Mouse (Mus musculus) C2C12 (cell line): ENCODE measurements at regions not wholly inside any gene's neighbourhood (a gene's known extent, or its start where the extent isn't known, plus 50 kb on each side); places are given as distances from the start of the nearest gene placed in this dataset.
"Not testable (repeated sequence)": the region's sequence is repeated elsewhere in the genome, so short reads cannot be mapped to it uniquely, and the experiment has no call there.

Experiments used
- H3K27me3 ChIP-seq: one replicate; pipeline ENCODE4 v1.6.1; 2011; ENCODE audit not compliant: control insufficient read depth, insufficient read depth, insufficient read length
- H3K36me3 ChIP-seq: one replicate; pipeline ENCODE4 v1.6.1; 2011; ENCODE audit not compliant: control insufficient read depth, insufficient read depth
- H3K4me3 ChIP-seq: one replicate; pipeline ENCODE4 v1.5.1; 2011; ENCODE audit warnings: mild to moderate bottlenecking, control low read depth; ENCODE audit not compliant: poor library complexity, insufficient read depth, severe bottlenecking
- H3K79me2 ChIP-seq: one replicate; pipeline ENCODE4 v1.6.1; 2011; ENCODE audit not compliant: control insufficient read depth, insufficient read depth
- H3K79me3 ChIP-seq: one replicate; pipeline ENCODE4 v1.6.1; 2011; ENCODE audit warnings: low read depth, control low read depth
- H3ac ChIP-seq: one replicate; pipeline ENCODE3; 2011; ENCODE audit warnings: low read depth; ENCODE audit not compliant: control insufficient read depth, insufficient read length
- CEBPB ChIP-seq: IDR thresholded peaks from one replicate; pipeline ENCODE4 v1.6.1; 2011; ENCODE audit warnings: low read depth, mild to moderate bottlenecking, control low read depth, moderate library complexity
- CTCF ChIP-seq: IDR thresholded peaks from one replicate; pipeline ENCODE4 v1.5.1; 2011; ENCODE audit not compliant: control insufficient read depth, insufficient read depth, insufficient read length
- FOSL1 ChIP-seq: IDR thresholded peaks from one replicate; pipeline ENCODE4 v1.8.0; 2011; ENCODE audit warnings: mild to moderate bottlenecking, low read length; ENCODE audit not compliant: poor library complexity, insufficient read depth, severe bottlenecking
- MAX ChIP-seq: IDR thresholded peaks from one replicate; pipeline ENCODE4 v1.6.1; 2011; ENCODE audit warnings: mild to moderate bottlenecking, control low read depth
- MYOD1 ChIP-seq: IDR thresholded peaks from one replicate; pipeline ENCODE4 v1.6.1; 2011; ENCODE audit warnings: low read depth; ENCODE audit not compliant: control insufficient read depth, insufficient read length
- MYOG ChIP-seq: IDR thresholded peaks from one replicate; pipeline ENCODE4 v1.6.1; 2011; ENCODE audit not compliant: control insufficient read depth, insufficient read length; ENCODE audit errors: extremely low read depth
- USF1 ChIP-seq: IDR thresholded peaks from one replicate; pipeline ENCODE4 v1.6.1; 2011; ENCODE audit warnings: low read depth, mild to moderate bottlenecking, control low read depth, moderate library complexity

DNA sequence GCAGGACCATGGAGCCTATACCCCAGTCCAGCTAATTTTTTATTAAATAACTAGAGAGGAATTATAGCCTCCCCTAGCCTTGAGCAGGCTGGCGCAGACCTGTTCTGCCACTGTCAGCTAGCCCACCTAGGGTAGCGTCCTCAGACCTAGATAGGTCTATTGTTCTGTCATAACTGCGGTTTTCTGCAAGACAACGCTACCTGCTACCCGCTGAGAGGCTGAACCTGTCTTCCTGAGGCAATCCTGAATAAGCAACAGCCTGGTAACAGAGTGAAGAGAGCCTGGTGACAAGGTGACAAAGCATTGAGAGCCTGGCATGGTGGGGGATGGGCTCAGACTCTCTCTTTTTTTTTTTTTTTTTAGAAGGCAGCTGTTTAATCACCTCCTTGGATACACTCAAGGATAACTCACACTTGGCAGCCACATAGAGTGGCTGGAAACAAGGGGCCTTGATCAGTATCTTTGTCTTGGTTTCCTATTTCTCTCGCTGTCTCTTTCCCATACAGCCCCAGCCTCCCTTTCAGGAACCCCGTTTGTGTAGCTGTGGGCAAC, 278.7 kb downstream of the Pcsk1 start:
- Histone ChIP-seq H3K36me3 (no peaks in the 10 kb centered on the region), H3ac (no peak overlapping the region), H3K4me3 (no peak overlapping the region), H3K79me3 (no peaks in the 10 kb centered on the region), H3K79me2 (no peaks in the 10 kb centered on the region), H3K27me3 (no peaks in the 10 kb centered on the region)
- TF ChIP-seq MYOD1, result no peak
- no peak for TF ChIP-seq CTCF
- TF ChIP-seq USF1, result no peak
- TF ChIP-seq MYOG, result no peak
- no peak for TF ChIP-seq FOSL1
- TF ChIP-seq CEBPB, result no peak
- no peak for TF ChIP-seq MAX

DNA sequence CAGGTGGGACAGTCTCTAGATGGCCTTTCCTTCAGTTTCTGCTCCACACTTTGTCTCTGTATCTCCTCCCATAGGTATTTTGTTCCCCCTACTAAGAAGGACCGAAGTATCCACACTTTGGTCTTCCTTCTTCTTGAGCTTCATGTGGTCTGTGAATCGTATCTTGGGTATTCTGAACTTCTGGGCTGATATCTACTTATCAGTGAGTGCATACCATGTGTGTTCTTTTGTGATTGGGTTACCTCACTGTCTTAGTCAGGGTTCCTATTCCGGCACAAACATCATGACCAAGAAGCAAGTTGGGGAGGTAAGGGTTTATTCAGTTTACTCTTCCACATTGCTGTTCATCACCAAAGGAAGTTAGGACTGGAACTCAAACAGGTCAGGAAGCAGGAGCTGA, 287.5 kb downstream of the Pcsk1 start:
- not testable (repeated sequence) for H3ac ChIP-seq, H3K79me3 ChIP-seq, H3K79me2 ChIP-seq, H3K4me3 ChIP-seq, H3K27me3 ChIP-seq, H3K36me3 ChIP-seq

DNA sequence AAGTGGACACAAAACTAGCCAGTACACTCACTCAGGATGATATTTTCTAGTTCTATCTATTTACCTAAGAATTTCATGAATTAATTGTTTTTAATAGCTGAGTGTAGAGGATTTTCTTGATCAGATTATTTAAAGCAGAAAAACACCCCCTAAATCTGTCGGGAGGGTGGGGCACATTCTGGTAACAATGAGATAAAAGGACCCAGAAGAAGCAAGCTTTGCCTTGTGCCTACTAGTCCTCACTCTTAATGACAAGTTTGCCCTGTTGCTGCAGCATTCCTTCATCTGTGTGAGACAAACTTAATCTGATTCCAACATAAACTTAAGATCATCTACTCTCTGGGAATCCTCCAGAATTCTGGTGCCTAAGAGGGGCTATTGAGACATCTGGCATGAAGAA, 288.1 kb downstream of the Pcsk1 start:
- no peak for TF ChIP-seq FOSL1
- no peaks in the 10 kb centered on the region for H3K27me3 ChIP-seq
- H3ac ChIP-seq, result no peak overlapping the region
- H3K79me2 ChIP-seq, result no peaks in the 10 kb centered on the region
- H3K79me3 ChIP-seq, result no peaks in the 10 kb centered on the region
- no peak overlapping the region for H3K4me3 ChIP-seq
- H3K36me3 ChIP-seq, result no peaks in the 10 kb centered on the region

DNA sequence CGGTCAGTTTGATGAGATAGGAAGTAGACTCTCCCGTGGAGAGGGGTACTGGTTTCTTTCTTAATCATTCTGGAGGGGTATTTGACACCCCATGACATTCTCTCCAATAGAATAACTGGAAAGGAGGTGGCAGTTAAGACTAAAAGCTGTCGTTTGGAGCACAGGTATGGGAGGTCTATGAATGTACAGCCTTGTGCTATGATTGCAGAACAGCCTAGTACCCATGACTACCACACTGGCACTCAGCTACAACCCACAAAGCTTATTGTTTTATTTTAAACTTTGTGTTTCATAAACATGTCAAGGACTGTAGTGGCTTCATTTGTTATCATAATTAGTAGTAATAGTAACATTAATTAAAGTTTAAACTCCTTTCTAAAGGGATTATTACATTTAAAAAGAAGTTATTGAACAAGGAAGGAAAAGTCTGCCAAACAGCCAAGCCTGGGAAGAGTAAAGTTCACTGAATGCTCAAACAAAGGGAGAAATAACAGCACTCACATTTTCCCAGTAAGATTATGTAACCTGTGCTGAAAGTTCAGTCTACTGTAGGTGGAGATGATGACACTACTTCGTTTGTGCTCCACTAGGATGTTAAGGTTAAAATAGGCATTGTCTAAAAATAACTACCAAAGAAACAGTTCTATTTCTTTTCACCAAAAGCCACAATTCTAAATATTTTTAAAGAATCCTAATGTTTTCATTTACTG, 295.2 kb downstream of the Pcsk1 start:
- Histone ChIP-seq H3K79me3 (no peaks in the 10 kb centered on the region), H3K79me2 (no peaks in the 10 kb centered on the region), H3K27me3 (no peaks in the 10 kb centered on the region), H3K36me3 (no peaks in the 10 kb centered on the region), H3K4me3 (no peak overlapping the region), H3ac (no peak overlapping the region)
- TF ChIP-seq FOSL1 (no peak), CTCF (no peak), USF1 (no peak), MYOD1 (no peak), MAX (no peak), MYOG (no peak), CEBPB (no peak)

DNA sequence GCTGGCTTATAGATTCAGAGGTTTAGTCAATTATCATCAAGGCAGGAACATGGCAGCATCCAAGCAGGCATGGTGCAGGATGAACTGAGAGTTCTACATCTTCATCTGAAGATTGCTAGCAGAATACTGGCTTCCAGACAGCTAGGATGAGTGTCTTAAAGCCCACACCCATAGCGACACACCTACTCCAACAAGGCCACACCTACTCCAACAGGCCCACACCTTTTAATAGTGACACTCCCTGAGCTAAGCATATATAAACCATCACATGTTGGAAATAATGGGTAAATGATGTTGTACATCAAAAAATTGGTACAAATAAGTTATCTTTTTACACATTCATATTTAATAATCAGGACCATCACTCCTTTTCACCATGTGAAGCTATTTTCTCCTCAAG, 299.6 kb downstream of the Pcsk1 start:
- Histone ChIP-seq H3K4me3 (no peak overlapping the region), H3K36me3 (no peaks in the 10 kb centered on the region), H3K79me3 (no peaks in the 10 kb centered on the region), H3ac (no peak overlapping the region), H3K79me2 (no peaks in the 10 kb centered on the region), H3K27me3 (no peaks in the 10 kb centered on the region)
- TF ChIP-seq CTCF, result no peak
- TF ChIP-seq MAX, result no peak
- TF ChIP-seq USF1, result no peak
- TF ChIP-seq CEBPB, result no peak
- no peak for TF ChIP-seq FOSL1
- no peak for TF ChIP-seq MYOG
- TF ChIP-seq MYOD1, result no peak

DNA sequence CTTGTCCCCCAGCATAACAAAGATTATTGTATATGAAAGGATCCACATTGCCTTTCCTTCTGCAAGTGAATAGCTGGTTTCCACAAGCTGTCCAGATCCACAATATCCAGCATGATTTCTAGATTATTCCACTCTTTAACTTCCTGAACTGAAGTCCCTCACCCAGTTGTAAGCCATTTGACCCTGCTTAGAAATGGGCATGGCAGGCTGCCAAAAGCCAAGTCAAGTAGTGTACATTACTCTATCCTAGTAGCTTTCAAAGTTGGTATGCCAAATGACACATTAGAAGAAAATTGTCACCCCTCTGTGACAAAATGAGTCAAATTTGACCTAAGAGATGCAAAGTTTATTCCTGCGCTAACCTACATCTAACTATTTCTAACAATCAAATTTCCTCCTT, 300.6 kb downstream of the Pcsk1 start:
- Histone ChIP-seq H3K36me3 (no peaks in the 10 kb centered on the region), H3K4me3 (no peak overlapping the region), H3K79me3 (no peaks in the 10 kb centered on the region), H3K79me2 (no peaks in the 10 kb centered on the region), H3K27me3 (no peaks in the 10 kb centered on the region), H3ac (no peak overlapping the region)
- TF ChIP-seq USF1 (no peak), MYOG (no peak), MYOD1 (no peak), FOSL1 (no peak), CTCF (no peak), MAX (no peak), CEBPB (no peak)

DNA sequence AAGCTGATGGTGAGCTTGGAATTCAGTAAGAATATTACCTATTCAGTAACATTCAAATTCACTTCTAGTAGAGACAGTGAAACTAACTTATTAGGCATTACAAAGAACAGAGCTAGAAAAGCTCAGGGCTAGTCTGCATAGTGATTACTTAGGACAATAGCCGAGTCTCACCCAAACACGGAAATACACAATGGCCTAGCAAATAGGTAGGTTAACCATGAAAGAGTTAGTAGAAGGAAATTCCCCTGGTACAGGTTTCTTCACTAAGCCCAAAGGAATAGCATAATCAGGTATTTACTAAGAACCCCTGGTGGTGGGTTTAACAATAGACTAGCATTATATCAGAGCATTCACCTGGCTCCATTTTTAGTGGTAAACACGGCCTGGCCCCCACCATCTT, 306.7 kb upstream of the Ell2 start:
- not testable (repeated sequence) for H3K79me2 ChIP-seq, H3K4me3 ChIP-seq, H3K36me3 ChIP-seq, H3ac ChIP-seq, H3K27me3 ChIP-seq, H3K79me3 ChIP-seq
